Mouse (Mus musculus) CH12.LX (cell line): Measurements from ENCODE around the gene Ssbp3.

Source experiments
- CTCF ChIP-seq, 2 experiments: IDR thresholded peaks in 1 of 2; conservative IDR thresholded peaks in 1 of 2; 2 replicates each; pipeline ENCODE4 v1.5.1; 2011 to 2012; ENCODE audit warnings: low read depth in 2 of 2, low read length in 2 of 2, improper control_type of control experiment in 1 of 2, inconsistent platforms in 1 of 2, mild to moderate bottlenecking in 1 of 2, moderate library complexity in 1 of 2
- MAX ChIP-seq: IDR thresholded peaks from 2 replicates; pipeline ENCODE4 v1.6.1; 2011; ENCODE audit warnings: low read length, improper control_type of control experiment

- TF ChIP-seq CTCF (conservative IDR thresholded peaks at IDR 0.05 in 1 of 2, IDR thresholded peaks at IDR 0.05 in 1 of 2; ENCODE audit: low read depth in 2 of 2, low read length in 2 of 2), result no peak
- no peak for TF ChIP-seq MAX
Measured at GRCm38 (mm10) chr4:107084858-107085257, 174.4 kb downstream of the Ssbp3 start.
